Mouse (Mus musculus) adrenal gland, adult 8-10 months (tissue): Measurements from ENCODE around the gene Gm20662. TPM values are rescaled to one million over a fixed set of nuclear protein-coding genes. Genes with fewer than 3 reads are reported as not detected.

Experiments used
- DNase-seq: peaks from one replicate; pipeline ENCODE4 v3.0.0; 2022
- total RNA-seq, 4 experiments: library from RNA; stranded (reverse); gene quantifications; 2 replicates each; pipeline ENCODE4 v1.2.4; 2022

The Gm20662 gene
- total RNA-seq, 4 experiments from 2014 or later, result 3.8 to 7.4 (median 4.0) TPM; not detected in 1

DNA sequence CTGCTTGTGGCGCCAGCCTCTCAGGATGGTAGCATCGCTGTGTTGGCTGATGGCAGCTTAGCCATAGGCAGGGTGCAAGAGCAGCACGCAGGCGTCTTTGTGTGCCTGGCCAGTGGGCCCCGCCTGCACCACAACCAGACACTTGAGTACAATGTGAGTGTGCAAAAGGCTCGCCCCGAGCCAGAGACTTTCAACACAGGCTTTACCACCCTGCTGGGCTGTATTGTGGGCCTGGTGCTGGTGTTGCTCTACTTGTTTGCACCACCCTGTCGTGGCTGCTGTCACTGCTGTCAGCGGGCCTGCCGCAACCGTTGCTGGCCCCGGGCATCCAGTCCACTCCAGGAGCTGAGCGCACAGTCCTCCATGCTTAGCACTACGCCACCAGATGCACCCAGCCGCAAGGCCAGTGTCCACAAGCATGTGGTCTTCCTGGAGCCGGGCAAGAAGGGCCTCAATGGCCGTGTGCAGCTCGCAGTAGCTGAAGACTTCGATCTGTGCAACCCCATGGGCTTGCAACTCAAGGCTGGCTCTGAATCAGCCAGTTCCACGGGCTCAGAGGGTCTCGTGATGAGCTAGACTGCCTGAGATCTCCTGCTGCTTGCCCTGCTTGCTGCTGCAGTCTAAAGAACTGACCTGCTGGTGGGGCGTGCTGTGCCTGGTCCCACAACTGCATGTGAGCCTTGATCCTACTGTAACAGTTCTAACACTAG, 58.3 kb downstream of the Gm20662 start:
- no peak for DNase-seq

DNA sequence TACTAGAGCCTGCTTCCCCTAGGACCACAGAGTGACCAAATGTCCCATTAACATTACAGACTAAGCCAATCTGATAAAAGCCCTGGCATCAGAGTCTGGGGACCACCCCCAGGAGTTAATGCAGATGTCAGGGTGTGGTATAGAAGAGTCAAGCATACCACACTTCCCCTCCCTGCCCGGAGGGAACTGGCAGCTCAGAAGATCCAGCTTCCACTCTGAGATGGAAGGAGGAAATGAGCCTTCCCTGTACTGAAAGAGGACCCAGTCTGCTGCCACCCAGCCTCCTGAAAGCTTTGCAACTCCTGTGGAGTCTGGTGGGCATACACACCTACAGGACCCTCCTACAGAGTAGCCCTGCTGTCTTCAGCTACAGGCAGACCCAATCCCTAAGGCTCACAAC, 58.9 kb downstream of the Gm20662 start:
- DNase-seq, result no peak

DNA sequence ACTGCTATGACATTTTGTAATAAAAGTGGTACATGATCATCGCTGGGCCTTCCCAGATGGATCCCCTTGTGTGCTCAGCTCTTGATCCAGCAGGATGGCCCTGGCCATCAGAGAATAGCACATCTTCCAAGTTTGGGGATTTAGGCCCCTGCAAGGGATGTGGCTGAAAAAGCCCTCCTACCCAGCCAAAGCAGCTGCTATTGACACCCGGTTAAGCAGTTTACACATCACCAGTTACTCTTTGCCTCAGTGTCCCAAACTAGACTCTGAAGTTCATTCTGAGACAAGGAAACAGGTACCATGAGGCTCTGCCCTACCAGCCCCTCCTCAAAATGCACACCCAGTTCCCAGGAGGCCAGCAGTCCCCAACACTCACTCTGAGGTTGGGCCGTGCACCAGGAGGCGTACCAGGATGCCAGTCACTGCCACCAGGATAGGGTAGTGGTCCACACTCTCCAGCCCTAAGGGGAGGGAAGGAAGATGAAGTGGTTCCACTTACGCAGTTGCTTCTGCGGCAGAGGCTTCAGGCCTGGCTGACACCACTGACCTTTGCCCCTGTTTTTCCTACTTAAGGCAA, 59.6 kb downstream of the Gm20662 start:
- no peak for DNase-seq

DNA sequence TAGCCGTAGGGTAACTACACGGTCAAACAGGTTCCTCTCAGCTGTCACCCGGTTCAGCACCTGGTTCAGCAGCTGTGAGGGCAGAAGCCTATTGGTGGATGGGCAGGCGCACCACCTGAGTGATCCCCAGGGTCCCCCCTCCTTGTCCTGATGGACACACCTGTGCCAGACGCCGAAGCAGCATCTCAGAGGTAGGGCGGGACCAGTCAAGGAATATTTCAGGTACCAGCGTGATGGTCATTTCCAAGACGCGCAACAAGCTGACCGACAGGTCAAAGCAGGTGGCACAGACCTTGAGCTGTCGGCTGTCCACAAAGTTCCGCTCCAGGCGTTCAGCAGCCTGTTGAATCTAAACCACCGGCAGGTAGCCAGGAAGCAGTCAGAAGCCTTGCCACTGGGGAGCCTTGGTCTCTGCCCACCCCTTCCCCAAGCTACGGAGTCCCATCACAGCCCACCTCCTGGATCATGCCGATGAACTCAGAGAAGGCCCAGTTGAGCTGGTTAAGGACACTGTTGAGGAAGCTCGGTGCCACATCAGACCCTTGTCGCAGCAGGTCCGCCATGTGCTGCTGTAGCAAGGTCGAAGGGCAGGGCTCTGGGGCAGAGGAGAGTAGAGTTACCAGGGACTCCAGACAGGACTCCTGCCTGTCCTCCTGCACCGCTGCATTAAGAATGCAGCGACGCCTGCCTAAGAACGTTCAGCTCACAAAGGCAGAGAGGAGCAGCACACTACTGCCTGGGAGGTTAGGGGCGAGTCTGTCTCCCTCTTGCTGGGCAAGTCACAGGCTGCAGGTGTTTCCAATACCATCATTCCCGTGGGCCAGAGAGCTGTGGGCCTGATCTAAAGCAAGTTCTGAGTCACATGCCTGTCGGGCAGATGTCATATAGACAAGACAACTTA, 60.5 kb downstream of the Gm20662 start:
- DNase-seq, result no peak

DNA sequence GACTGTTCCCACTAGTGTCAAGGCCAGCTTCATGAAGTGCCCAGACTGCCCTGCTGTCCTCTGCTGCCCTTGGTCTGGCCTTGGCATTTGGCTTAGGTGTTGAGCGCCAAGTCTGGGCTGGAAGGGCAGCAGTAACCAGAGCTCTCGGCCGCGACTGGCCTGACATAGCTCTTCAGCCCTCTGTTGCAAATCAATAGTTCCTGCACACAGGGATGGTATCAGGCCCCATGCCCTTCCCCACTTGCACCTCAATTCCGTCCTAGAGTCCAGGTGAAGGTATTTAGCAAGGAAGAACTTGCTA, 61.1 kb downstream of the Gm20662 start:
- peak; percentile 69 for DNase-seq

DNA sequence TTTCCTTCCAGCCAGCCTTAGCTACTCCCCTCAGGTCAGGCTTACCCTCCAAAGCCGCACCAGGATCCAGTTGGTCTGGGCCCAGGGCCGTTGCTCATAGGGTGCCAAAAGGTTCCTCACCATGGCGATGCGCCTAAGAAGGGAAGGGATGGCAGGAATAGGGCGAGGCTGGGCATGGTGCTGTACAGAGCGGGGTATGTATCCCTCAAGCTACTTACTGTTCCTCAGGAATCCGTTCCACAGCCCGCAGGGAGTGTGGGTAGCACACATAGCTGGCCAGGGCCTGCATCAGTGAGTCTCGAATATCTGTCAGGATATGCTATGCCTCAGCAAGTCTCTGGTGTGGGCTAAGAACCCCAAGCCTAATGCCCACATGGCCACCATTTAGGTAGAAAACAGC, 62.1 kb downstream of the Gm20662 start:
- DNase-seq, result no peak

DNA sequence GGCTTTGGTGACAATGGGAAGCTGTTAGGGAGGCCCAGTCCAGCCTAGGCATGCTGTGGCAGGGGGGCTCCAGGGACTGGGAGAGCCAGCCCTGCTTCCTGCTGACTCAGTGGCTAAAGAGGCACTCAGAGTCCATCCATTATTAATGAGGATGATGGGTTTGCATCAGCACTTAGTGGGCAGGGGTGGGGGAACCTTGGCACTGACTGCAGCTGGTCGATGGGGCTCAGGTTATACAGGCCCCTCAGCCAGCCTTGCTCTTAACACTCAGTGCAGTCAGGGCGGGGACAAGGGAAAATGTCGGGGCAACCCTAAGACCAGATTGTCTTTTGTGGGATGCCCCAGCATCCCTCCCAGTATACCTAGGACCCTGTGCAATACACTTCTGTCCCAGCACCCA, 66.0 kb downstream of the Gm20662 start:
- DNase-seq, result no peak

DNA sequence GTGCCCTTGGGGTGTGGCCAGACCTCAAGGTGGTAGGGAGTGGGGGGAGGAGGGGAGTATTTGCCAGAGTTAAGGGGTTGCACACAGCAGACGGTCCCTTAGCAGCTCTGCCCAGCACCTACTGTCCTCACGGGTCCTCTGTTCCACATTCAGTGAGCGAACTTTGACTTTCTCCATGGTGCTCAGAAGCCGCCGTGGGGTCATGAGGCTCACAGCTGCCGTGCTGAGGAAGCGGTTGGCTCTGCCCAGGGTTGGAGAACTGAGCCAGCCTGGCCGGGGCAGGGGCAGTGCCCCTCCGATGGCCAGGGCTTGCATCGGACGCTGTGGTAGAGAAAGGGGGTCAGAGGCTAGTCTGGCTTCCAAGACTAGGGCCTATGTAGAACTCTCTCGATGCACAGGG, 67.2 kb downstream of the Gm20662 start:
- DNase-seq, result peak; percentile 1

DNA sequence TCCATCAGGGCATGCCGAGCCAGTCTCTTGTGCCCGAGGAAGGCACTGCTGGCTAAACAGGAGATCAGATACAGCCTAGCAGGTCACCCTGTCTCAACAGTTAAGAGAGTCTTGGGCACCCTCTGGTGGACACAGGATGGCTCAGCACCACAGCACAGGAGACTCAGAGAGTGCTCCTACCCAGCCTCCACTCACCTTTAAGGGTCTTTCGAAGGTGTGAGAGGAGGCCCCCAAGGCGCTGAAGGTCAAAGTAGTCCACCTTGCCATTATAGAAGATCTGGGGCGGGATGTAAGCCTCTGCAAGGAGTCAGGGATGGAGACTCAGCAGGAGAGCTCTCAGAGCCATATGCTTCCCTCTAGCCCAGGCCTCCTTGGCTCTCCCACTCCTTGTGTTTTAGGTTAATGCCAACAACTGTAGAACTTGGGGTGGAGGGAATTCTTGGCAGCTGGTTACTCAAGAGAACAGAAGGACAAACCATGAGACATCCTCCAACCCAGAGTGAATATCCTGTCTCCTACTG, 69.4 kb downstream of the Gm20662 start:
- no peak for DNase-seq

DNA sequence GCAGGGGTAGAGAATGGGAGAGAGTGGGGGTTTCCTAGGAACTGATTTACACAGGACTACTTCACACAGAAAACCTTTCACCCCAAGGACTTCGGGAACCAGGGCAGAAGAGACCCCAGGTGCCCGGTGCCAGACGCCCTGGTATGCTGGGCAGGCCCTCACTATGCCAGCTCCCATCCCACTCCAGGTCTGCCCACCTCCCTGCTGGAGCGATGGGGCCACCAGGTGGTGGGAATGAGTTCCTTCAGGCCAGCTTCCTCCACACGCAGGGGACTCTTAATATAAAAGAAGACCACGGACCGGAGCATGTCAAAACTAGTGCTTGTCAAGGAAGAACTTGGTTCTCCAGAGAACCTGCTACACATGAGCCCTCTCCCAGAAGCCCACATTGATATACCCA, 71.0 kb downstream of the Gm20662 start:
- DNase-seq, result no peak

DNA sequence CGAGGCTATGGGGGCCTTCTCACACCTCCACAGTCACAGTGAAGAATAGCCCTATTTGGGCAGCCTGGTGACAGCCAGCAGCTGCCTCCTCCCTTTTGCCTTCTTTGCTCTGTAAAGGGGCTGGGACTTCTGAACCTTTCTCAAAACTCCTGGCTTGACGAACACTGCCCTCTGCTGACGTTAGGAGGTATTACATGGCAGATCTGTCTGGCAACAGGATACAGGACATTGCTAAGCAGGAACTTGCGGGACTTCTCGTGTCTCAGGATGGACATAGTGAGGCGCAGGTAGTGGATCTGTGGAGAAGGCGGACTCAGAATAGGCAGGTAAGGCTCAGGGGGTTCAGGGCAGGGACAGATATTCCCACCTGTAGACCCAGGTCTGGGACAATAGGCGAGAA, 71.8 kb downstream of the Gm20662 start:
- DNase-seq, result peak; percentile 64

DNA sequence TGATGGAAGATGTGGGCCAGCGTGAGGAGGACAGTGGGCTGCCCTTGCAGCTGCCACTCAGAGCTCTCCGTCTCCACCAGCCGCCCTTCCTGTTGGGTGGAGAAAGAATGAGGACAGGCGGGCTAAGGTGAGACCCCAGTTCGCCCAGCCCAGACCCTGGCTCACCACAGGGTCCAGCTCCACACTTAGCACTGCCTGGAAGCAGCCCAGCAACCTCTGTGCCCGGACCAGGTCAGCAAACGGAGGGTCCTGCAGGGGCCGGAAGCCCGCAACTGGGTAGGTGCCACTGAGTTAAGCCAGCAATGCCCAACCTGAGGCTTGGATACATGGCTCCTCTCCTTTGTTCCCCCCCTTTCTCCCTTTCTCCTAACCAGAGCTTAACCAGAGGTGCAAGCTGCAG, 72.9 kb downstream of the Gm20662 start:
- no peak for DNase-seq

DNA sequence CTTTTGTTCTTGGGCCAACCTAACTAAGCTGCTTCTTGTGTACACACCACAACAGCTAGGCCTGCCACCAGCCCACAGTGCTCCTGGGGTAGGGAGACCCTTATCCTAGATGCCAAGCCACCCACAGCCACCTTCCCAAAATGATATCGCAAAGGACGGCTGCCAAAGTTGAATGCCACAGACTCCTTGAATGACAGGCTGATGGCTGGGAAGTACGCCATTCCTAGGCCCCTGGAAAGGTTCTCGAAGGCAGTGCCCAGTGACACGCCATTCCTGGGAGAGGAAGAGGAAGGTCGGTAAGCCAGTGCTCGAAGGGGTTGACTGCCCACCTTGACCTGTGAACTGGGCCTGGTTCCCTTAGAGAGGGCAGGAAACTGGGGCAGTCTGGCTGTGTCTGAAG, 73.4 kb downstream of the Gm20662 start:
- DNase-seq, result no peak

DNA sequence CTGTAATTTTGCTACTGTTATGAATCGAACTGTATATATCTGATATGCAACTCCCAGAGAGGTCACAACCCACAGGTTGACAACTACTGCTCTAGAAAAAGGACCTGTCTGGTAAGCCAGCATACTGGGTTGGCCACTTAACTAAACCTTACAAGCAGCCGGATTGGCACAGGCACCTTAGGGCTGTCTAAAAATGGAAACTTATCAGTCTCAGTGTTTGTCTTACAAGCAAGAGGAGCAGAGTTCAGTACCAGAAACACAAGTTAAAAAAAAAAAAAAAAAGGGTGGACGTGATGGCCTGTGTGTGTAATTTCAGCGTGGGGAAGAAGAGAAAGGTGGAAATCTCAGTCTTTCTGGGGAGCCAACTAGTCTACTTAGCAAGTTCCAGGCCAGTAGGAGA, 75.7 kb downstream of the Gm20662 start:
- no peak for DNase-seq

DNA sequence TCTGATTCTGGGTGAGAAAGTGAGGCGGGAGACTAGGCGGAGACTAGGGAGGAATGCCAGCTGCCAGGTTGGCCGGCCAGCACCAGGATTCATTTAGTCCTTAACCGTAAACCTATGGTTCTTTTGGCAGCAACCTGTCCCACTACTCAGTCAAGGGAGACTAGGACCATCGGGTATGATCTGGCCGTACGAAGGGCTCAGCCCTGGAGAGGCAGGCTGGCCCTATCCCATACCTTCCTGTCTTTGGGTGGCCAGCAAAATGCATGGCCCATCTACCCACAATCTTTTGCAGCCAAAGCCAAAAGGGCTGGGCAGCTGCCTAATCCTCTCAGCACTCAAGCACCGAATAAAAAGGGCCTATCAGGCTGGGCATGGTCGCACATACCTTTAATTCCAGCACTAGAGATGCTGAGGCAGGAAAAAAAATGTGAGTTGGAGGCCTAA, 76.4 kb downstream of the Gm20662 start:
- DNase-seq, result no peak

DNA sequence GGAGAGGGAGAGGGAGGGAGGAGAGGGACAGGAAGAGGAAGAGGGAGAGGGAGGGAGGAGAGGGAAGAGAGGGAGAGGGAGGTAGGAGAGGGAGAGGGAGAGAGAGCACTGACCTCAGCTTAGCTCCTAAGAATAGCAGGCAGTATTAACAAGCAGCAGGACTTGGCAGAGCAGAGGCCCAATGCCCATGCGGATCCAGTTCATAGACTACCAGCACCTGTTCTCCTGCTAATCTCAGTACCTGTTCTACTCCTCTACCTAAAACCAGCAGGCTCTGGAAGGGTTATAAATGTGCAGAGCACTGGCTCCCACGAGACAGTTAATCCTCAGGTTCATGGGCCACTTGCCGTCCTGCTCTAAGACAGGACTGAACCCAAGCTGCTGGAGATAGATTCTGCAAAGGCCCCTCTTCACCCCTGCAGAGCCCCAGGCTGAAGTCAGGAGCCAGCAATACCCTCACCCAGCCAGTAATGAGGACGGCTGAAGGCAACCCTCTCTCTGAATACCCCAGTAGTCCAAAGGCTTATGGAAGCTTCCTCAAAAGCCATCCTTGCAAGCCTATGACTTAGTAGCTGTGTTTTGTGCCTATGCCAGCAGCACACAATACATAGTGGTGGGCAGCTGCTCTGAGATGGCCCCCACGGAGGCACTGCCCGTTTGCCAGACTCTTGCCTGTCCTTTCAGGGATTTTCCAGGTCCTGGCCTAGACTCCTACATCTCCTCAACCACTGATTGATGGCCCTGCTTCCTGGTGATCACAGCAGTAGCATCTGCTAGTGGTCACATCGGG, 77.2 kb downstream of the Gm20662 start:
- no peak for DNase-seq

DNA sequence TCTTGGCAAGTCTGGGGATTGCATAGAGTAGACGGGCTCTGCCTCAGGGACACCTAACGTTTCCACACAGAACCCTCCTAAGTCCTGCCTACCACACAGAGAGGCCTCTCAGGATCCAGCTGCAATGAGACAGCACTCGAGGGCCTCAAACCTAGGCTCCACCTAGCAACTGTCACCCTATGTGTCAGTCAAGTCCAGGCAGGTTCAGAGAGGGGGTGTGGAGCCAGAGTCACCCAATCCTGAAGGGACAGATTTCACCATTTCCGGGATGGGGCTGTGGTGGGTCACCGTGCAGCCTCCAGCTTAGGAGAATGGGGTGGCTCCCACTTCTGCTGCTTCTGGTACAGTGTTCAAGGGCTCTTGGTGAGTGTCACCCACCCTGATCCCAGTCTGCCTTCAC, 84.0 kb downstream of the Gm20662 start, which contains the start of gene Mst1:
TSS of gene Mst1 (plus strand) at position 269 of the 400 bp plus-strand sequence.
- DNase-seq, result no peak

DNA sequence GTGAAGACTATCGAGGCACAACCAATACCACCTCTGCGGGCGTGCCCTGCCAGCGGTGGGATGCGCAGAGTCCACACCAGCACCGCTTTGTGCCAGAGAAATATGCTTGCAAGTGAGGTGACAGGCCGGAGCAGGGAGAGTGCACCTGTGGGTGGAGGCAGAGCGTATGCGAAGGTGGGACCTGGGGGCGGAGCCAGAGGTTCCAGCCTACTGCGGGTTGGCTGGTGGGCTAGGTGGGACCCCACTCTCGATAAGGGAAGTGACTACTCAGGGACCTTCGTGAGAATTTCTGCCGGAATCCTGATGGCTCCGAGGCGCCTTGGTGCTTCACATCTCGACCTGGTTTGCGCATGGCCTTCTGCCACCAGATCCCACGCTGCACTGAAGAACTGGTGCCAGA, 86.4 kb downstream of the Gm20662 start:
- no peak for DNase-seq

DNA sequence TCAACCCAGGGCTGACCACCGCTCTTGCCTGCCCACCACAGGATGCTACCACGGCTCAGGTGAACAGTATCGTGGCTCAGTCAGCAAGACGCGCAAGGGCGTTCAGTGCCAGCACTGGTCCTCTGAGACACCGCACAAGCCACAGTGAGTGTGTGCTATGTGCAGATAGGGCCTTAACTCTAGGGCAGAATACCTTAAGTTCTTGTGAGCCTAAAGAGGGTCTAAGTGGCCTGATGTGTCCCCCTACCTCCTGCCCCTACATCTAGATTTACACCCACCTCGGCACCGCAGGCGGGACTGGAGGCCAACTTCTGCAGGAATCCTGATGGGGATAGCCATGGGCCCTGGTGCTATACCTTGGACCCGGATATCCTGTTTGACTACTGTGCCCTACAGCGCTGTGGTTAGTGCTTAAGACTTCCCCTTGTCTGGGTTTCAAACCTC, 86.9 kb downstream of the Gm20662 start, which contains the start of gene Rnf123:
TSS of gene Rnf123 (minus strand) at position 359 of the 444 bp plus-strand sequence.
- no peak for DNase-seq

DNA sequence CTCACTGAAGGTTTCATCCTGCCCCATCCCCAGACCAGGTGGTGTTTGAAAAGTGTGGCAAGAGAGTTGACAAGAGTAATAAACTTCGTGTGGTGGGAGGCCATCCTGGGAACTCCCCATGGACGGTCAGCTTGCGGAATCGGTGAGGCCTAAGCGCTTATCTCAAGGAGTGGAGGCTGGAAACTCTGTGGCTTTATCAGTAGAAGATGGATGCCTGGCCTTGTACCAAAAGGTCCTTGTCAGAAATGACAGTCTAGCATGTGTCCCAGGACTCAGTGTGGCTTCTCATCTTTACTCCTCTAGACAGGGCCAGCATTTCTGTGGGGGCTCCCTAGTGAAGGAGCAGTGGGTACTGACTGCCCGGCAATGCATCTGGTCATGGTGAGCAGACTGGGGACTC, 87.4 kb downstream of the Gm20662 start:
- DNase-seq, result no peak

DNA sequence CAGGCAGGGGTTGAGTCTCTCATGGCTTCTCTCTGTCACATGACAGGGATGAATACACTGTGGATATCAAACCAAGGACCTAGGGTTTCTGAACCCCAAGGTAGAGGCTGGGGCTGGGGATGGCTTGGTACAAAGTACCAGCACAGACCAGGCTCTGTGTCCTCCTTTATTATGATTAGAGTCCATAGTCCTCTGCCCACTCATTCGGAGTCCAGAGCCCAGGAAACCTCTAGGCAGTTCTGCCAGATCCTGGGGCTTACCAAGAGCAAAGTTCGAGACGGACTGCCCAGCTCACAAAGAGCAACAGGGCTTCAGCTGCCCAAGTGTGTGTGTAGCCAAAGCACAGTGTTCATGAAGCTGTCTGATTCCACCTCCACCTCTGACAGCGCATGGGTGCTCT, 89.1 kb downstream of the Gm20662 start:
- no peak for DNase-seq

DNA sequence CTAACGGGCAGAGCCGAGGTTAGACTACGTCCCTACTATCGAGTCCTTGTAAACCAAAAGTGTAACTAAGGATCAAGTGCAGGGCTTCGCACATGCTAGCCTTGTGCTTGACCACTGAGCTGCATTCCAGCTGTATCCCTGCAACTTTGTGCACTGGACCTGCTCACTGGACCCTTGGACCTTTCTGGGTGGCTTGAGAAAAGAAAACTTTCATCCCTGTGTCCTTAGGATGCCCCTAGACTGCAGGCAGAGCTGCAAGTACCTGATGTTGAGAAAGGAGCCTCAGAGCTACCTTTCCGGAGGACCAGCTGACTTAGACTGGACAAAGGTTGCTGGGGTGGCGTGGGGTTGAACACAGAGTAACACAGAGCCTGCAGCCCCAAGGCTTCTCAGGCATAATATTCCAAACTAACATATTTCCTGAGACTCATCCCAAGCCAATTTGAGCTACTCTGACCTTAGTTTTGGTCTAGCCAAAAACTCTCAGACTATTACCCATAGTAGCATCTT, 94.5 kb downstream of the Gm20662 start:
- DNase-seq, result no peak
